Mouse (Mus musculus): ENCODE results near the gene Acsm5. TPM values are rescaled to one million over a fixed set of nuclear protein-coding genes. Genes with fewer than 3 reads are reported as not detected.
"Not testable (repeated sequence)": the region's sequence is repeated elsewhere in the genome, so short reads cannot be mapped to it uniquely, and the experiment has no call there.

Acsm5 gene
- polyA plus RNA-seq, 1 experiment from 2014 or later = 0.27 TPM

DNA sequence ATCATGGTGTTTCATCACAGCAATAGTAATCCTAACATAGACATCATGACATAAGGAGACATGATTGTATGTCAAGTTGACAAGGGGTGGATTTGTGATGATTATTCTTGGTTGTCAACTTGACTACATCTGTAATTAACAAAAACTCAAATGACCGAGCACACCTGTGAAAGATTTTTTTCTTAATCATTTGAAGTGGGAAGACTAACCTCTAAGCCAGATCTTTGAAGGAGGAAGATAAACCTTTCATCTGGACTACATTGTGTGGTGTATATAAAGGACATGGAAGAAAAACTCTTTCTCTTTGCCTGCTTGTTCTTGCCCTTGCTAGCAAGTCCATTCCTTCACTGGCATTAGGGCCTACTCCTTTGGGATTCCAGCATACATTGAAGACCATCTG is 34.8 kb downstream of the Acsm5 start, which contains the start of gene Acsm2:
Gene Acsm2 (plus strand): TSS at position 301 of the 400 bp plus-strand sequence.
- no peak within 1 kb of the TSS for H3K4me2 ChIP-seq (replicated peaks; ENCODE audit: low read depth)
- H3K27ac ChIP-seq (replicated peaks) = no peak within 1 kb of the TSS
- ATAC-seq (ENCODE audit: low FRiP score, low TSS enrichment) (no peak), DNase-seq (ENCODE audit: low spot score) (no peak)
- H3K4me3 ChIP-seq (ENCODE audit: low read depth, low read length) = no peak within 1 kb of the TSS
- H3K36me3 ChIP-seq (ENCODE audit: control insufficient read depth, insufficient read depth, low read length) = no peaks in the 10 kb centered on the region
- TF ChIP-seq EP300 (optimal IDR thresholded peaks at IDR 0.05) = no peak
- no peak for TF ChIP-seq CTCF (IDR thresholded peaks at IDR 0.05; ENCODE audit: low read depth)
- no peak within 1 kb of the TSS for H3K9ac ChIP-seq (ENCODE audit: low read length)
- no peaks in the 10 kb centered on the region for H3K4me1 ChIP-seq (replicated peaks; ENCODE audit: control insufficient read depth, insufficient read depth)
- WGBS = 64% methylated on average over 1 of the region's 1 CpGs
- H3K9me3 ChIP-seq (ENCODE audit: control insufficient read depth, low read length) = no peaks in the 10 kb centered on the region
- no peaks in the 10 kb centered on the region for H3K27me3 ChIP-seq (ENCODE audit: control insufficient read depth, insufficient read depth, low read length)

DNA sequence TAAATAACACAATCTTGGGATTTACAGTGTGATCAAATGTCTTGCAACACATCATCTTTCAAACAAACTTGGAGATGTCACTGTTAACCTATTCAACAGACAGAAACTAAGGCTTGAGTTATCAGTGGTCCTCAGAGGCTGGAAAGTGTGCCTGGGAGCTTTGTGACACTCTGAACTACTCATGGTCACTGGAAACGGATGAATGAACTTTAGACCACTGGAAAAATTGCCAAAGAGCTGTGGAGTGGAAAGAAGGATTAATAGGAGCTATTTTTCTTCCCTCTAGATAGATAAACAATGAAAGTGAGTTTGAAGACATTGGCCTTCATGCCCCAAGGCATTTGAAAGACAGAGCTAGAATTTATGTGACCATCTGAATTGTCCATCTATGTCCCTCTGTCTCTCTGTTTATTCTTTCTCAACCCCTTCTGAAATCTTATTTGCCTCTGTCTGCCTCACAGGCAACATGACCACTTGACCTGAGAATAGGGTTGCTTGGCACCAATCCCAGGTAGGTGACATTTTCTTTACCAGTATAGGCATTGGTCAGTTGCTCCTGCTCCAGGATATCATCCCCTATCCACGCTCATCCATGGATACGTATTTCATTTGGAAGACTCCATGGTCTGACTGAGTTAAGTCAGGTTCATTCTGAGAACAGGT is 40.7 kb downstream of the Acsm5 start:
- TF ChIP-seq CTCF (IDR thresholded peaks at IDR 0.05; ENCODE audit: low read depth) = no peak
- no peak for TF ChIP-seq EP300 (optimal IDR thresholded peaks at IDR 0.05)
- Histone ChIP-seq H3K4me2 (replicated peaks; ENCODE audit: low read depth) (no peak overlapping the region), H3K9ac (ENCODE audit: low read length) (no peak overlapping the region), H3K4me3 (ENCODE audit: low read depth, low read length) (no peak overlapping the region), H3K36me3 (ENCODE audit: control insufficient read depth, insufficient read depth, low read length) (no peaks in the 10 kb centered on the region), H3K27me3 (ENCODE audit: control insufficient read depth, insufficient read depth, low read length) (no peaks in the 10 kb centered on the region), H3K4me1 (replicated peaks; ENCODE audit: control insufficient read depth, insufficient read depth) (no peaks in the 10 kb centered on the region), H3K27ac (replicated peaks) (no peak overlapping the region), H3K9me3 (ENCODE audit: control insufficient read depth, low read length) (no peaks in the 10 kb centered on the region)
- ATAC-seq (ENCODE audit: low FRiP score, low TSS enrichment) = no peak
- DNase-seq (ENCODE audit: low spot score) = no peak
- WGBS = 65% methylated on average over 3 of the region's 3 CpGs

DNA sequence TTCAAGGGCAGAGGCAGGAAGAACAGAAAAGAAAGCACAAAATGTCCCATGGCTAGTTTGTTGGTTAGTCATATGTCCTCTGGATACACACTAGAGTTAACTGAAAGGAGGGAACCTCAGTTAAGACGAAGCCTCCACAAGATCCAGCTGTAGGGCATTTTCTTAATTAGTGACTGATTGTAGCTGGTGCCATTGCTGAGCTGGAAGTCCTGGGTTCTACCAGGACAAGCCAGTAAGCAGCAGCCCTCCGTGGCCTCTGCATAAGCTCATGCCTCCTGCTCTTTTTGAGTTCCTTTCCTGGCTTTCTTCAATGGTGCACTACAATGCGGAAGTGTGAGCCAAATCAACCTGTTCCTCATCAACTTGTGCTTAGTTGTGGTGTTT is 41.2 kb downstream of the Acsm5 start:
- H3K9ac ChIP-seq (ENCODE audit: low read length) = no peak overlapping the region
- H3K9me3 ChIP-seq (ENCODE audit: control insufficient read depth, low read length) = no peaks in the 10 kb centered on the region
- no peaks in the 10 kb centered on the region for H3K36me3 ChIP-seq (ENCODE audit: control insufficient read depth, insufficient read depth, low read length)
- no peak overlapping the region for H3K4me3 ChIP-seq (ENCODE audit: low read depth, low read length)
- DNase-seq (ENCODE audit: low spot score) (no peak), ATAC-seq (ENCODE audit: low FRiP score, low TSS enrichment) (no peak)
- H3K27me3 ChIP-seq (ENCODE audit: control insufficient read depth, insufficient read depth, low read length) = no peaks in the 10 kb centered on the region
- no peaks in the 10 kb centered on the region for H3K4me1 ChIP-seq (replicated peaks; ENCODE audit: control insufficient read depth, insufficient read depth)
- TF ChIP-seq CTCF (IDR thresholded peaks at IDR 0.05; ENCODE audit: low read depth) = no peak
- no peak for TF ChIP-seq EP300 (optimal IDR thresholded peaks at IDR 0.05)
- no peak overlapping the region for H3K4me2 ChIP-seq (replicated peaks; ENCODE audit: low read depth)
- WGBS = 84% methylated on average over 3 of the region's 3 CpGs
- H3K27ac ChIP-seq (replicated peaks) = no peak overlapping the region

- Histone ChIP-seq H3K27me3 (ENCODE audit: control insufficient read depth, insufficient read depth, low read length) (no peaks in the 10 kb centered on the region), H3K4me3 (ENCODE audit: low read depth, low read length) (no peak overlapping the region), H3K27ac (replicated peaks) (no peak overlapping the region), H3K36me3 (ENCODE audit: control insufficient read depth, insufficient read depth, low read length) (no peaks in the 10 kb centered on the region), H3K9me3 (ENCODE audit: control insufficient read depth, low read length) (no peaks in the 10 kb centered on the region), H3K9ac (ENCODE audit: low read length) (no peak overlapping the region), H3K4me1 (replicated peaks; ENCODE audit: control insufficient read depth, insufficient read depth) (no peaks in the 10 kb centered on the region), H3K4me2 (replicated peaks; ENCODE audit: low read depth) (no peak overlapping the region)
- DNase-seq (ENCODE audit: low spot score) (no peak), ATAC-seq (ENCODE audit: low FRiP score, low TSS enrichment) (no peak)
- TF ChIP-seq EP300 (optimal IDR thresholded peaks at IDR 0.05) = no peak
- no peak for TF ChIP-seq CTCF (IDR thresholded peaks at IDR 0.05; ENCODE audit: low read depth)
- 59% methylated on average over 4 of the region's 4 CpGs for WGBS
These were observed 42.2 kb downstream of the Acsm5 start for GRCm38 (mm10) chr7:119561441-119561840.

GRCm38 (mm10) chr7:119562476-119562875 is 43.2 kb downstream of the Acsm5 start:
- not testable (repeated sequence) for H3K4me3 ChIP-seq (ENCODE audit: low read depth, low read length); H3K4me2 ChIP-seq (replicated peaks; ENCODE audit: low read depth); ATAC-seq (ENCODE audit: low FRiP score, low TSS enrichment); H3K9ac ChIP-seq (ENCODE audit: low read length); DNase-seq (ENCODE audit: low spot score); H3K27me3 ChIP-seq (ENCODE audit: control insufficient read depth, insufficient read depth, low read length); H3K9me3 ChIP-seq (ENCODE audit: control insufficient read depth, low read length); H3K36me3 ChIP-seq (ENCODE audit: control insufficient read depth, insufficient read depth, low read length); H3K27ac ChIP-seq (replicated peaks); H3K4me1 ChIP-seq (replicated peaks; ENCODE audit: control insufficient read depth, insufficient read depth)
- WGBS = 84% methylated on average over 2 of the region's 2 CpGs

- Histone ChIP-seq H3K9me3 (ENCODE audit: control insufficient read depth, low read length) (no peaks in the 10 kb centered on the region), H3K4me2 (replicated peaks; ENCODE audit: low read depth) (no peak overlapping the region), H3K36me3 (ENCODE audit: control insufficient read depth, insufficient read depth, low read length) (no peaks in the 10 kb centered on the region), H3K27me3 (ENCODE audit: control insufficient read depth, insufficient read depth, low read length) (no peaks in the 10 kb centered on the region; the same call in 1 of the 2 replicates), H3K4me1 (replicated peaks; ENCODE audit: control insufficient read depth, insufficient read depth) (no peaks in the 10 kb centered on the region), H3K4me3 (ENCODE audit: low read depth, low read length) (no peak overlapping the region), H3K9ac (ENCODE audit: low read length) (no peak overlapping the region), H3K27ac (replicated peaks) (no peak overlapping the region)
- WGBS = 49% methylated on average over 3 of the region's 3 CpGs
- ATAC-seq (ENCODE audit: low FRiP score, low TSS enrichment) (no peak), DNase-seq (ENCODE audit: low spot score) (no peak)
- no peak for TF ChIP-seq CTCF (IDR thresholded peaks at IDR 0.05; ENCODE audit: low read depth)
- TF ChIP-seq EP300 (optimal IDR thresholded peaks at IDR 0.05) = no peak
These were observed 75.4 kb downstream of the Acsm5 start for GRCm38 (mm10) chr7:119594530-119595107.

Other genes with a start within 250 kb of the Acsm5 start
- 0.05 and 0.07 TPM in 2 replicates for gene Gp2, start 60.2 kb upstream of the Acsm5 start, polyA plus RNA-seq (2015; fragmentation: Nextera tagmentation; extraction: Ambion mirVana)
- not detected in 2 replicates for gene Umod, start 40.2 kb upstream of the Acsm5 start, polyA plus RNA-seq (2015; fragmentation: Nextera tagmentation; extraction: Ambion mirVana)
- not detected in 2 replicates for gene Pdilt, start 4.0 kb downstream of the Acsm5 start, polyA plus RNA-seq (2015; fragmentation: Nextera tagmentation; extraction: Ambion mirVana)
- not detected in 2 replicates for gene Acsm2, start 34.9 kb downstream of the Acsm5 start, polyA plus RNA-seq (2015; fragmentation: Nextera tagmentation; extraction: Ambion mirVana)
- gene Acsm1, start 87.6 kb downstream of the Acsm5 start, polyA plus RNA-seq (2015; fragmentation: Nextera tagmentation; extraction: Ambion mirVana) = 1.5 and 1.8 TPM in 2 replicates
- not detected in 2 replicates for gene Acsm4, start 170.6 kb downstream of the Acsm5 start, polyA plus RNA-seq (2015; fragmentation: Nextera tagmentation; extraction: Ambion mirVana)
- 34.2 and 34.4 TPM in 2 replicates for gene Thumpd1, start 201.3 kb downstream of the Acsm5 start, polyA plus RNA-seq (2015; fragmentation: Nextera tagmentation; extraction: Ambion mirVana)
- 9.7 and 10.5 TPM in 2 replicates for gene Acsm3, start 241.5 kb downstream of the Acsm5 start, polyA plus RNA-seq (2015; fragmentation: Nextera tagmentation; extraction: Ambion mirVana)

Data from stomach, postnatal 0 days (tissue).